Mouse (Mus musculus) C2C12 (cell line): ENCODE data around the gene Me1.

Experiments
- CTCF ChIP-seq: IDR thresholded peaks from one replicate; pipeline ENCODE4 v1.5.1; 2011; ENCODE audit not compliant: control insufficient read depth, insufficient read depth, insufficient read length
- FOSL1 ChIP-seq: IDR thresholded peaks from one replicate; pipeline ENCODE4 v1.8.0; 2011; ENCODE audit warnings: mild to moderate bottlenecking, low read length; ENCODE audit not compliant: poor library complexity, insufficient read depth, severe bottlenecking

GRCm38 (mm10) chr9:86680431-86680830 lies 15.3 kb downstream of the Me1 start:
- TF ChIP-seq FOSL1 (no peak), CTCF (no peak)
